Mouse (Mus musculus) c-Kit-negative CD71-positive TER-119-positive erythroid progenitor cells, embryonic 14.5 days (primary cell): ENCODE results near the gene Isoc2b.
"Not testable (repeated sequence)": the region's sequence is repeated elsewhere in the genome, so short reads cannot be mapped to it uniquely, and the experiment has no call there.

Source experiments
- DNase-seq: peaks from one replicate; pipeline ENCODE4 v3.0.0-alpha.2; 2013; ENCODE audit warnings: low read depth, low spot score

Isoc2b gene

GRCm38 (mm10) chr7:4835631-4836327, 34.3 kb downstream of the Isoc2b start:
- no peak for DNase-seq

DNA sequence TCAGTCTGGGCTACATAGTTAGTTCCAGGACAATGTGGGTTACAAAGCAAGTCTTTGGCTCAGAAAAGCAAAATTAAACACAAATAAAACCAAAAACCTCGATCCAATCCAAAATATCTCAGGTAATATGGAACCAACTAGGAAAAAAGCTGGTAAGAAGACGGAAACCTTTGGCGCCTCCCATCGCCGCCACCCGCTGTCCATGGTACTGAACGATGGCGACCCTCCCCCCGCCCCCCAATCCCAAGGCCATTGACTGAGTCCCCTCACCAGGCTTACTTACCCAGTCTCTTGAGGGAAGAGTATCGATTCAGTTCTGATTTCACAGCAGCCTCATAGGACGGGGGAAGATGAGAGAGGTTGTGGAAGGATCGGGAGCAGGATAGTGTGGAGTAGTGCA, 39.6 kb downstream of the Isoc2b start:
- DNase-seq = no peak

- DNase-seq = no peak
These were observed 44.7 kb downstream of the Isoc2b start for GRCm38 (mm10) chr7:4825365-4825764.

DNA sequence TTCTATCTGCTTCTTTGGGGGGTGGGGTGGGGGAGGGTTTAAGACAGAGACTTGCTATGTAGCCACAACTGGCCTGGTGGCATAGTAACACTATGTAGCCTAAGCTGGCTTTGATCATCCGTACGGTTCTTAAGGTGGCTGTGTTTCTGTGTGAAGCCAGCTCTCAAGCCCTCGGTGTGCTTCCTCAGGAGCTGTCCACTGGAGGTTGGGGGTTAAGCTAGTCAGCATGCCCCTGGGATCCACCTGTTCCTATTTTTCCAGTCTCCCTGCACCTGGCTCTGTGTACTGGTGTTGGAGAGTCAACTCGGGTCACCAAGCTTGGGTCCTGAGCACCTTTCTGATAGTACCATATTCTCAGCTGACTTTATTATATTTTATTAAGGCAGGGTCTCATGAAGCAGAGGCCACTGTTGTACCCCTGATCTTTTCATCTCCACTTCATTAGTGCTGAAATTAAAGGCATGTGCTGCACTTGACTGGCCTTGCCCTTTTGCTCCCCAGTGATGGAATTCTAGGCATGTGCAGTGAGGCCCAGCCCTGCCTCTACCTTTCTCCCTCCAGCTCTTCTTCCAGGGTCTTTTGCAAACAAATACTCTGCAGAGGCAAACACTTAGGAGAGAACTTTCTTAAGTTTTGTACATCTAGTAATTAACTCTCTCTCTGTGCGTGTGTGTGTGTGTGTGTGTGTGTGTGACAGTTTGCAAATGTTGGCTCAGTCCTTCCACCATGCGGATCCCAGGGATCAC, 47.7 kb downstream of the Isoc2b start:
- DNase-seq = no peak

GRCm38 (mm10) chr7:4821690-4822089, 48.4 kb downstream of the Isoc2b start:
- no peak for DNase-seq

DNA sequence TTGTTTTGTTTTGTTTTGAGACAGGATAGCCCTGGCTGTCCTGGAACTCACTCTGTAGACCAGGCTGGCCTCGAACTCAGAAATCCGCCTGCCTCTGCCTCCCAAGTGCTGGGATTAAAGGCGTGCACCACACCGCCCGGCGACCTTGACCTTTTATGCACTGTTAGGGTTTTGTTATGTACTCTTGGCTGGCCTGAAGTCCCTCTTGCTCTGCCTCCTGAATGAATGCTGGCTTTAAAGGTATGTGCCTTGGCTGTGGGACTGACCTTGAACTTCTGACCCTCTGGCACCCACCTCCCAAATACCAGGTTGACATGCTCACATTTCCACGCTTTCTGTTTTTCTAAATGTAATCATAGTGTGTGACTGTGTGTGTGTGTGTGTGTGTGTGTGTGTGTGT, 49.1 kb downstream of the Isoc2b start:
- DNase-seq = not testable (repeated sequence)

- DNase-seq = no peak
These were observed 53.5 kb downstream of the Isoc2b start for GRCm38 (mm10) chr7:4816559-4816958.

DNA sequence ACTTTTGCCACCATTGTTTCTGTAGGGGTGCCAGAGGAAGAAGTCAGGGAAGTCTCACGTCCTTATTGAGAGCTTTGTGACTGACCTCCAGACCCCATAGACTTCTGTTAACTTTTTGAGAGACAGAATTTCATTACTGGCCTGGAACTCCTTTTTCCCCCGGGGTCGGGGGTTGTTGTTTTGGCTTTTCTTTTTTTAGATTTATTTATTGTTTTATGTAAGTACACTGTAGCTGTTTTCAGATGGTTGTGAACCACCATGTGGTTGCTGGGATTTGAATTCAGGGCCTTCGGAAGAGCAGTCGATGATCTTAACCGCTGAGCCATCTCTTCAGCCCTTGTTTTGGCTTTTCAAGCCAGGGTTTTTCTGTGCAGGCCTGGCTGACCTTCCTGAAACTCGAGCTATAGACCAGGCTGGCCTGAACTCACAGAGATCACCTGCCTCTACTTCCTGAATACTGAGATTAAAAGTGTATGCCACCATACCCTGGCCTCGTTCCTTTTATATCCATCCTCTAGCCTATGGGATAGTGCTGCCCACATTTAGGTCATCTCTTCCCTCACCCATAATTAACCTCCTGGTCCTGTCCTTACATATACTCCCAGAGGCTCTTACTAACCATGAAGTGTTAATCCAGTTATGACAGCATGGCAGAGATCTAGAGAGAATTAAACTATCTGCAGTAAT, 56.8 kb downstream of the Isoc2b start:
- no peak for DNase-seq

DNA sequence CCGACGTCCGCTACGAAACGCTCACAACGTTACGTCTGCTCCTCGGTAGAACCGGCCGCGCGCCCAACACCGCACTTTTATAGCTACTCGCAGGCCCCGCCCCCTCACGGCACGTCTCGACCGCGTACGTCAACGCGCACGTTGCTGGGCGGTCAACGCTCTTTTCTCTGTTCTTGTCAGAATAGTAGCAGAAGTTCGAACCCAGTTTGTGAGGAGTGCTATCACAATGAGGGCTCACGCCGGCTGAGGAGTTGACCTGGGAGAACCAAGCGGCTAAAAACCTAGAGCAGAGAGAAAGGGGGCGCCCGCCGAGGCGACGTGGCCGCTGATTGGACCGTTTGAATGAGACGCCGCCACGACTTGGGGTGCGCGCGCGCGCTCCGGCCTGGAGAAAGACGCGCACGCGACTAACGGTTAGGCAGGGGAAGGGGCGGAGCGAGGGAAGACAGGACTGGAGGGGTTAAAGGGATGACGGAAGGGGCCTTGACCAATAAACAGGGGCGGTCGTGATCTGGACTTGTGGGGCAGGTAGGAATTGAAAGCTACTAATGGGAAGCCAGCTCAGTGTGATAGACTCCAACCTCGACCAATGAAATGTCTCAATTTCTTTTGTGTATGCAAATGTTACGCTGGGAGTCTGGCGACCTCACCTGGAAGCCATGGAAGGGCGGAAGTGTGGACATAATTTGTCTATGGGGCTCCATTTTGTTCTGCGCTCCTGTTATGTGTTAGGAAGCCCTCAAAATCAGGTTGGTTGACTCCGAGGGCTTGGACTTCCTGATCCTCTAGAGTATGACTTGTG, 57.6 kb downstream of the Isoc2b start, which contains the start of gene Ube2s:
Ube2s (minus strand) TSS at position 288 of the 802 bp plus-strand sequence.
- DNase-seq = peak; percentile 98

GRCm38 (mm10) chr7:4811842-4812302, 58.2 kb downstream of the Isoc2b start:
- DNase-seq = no peak

DNA sequence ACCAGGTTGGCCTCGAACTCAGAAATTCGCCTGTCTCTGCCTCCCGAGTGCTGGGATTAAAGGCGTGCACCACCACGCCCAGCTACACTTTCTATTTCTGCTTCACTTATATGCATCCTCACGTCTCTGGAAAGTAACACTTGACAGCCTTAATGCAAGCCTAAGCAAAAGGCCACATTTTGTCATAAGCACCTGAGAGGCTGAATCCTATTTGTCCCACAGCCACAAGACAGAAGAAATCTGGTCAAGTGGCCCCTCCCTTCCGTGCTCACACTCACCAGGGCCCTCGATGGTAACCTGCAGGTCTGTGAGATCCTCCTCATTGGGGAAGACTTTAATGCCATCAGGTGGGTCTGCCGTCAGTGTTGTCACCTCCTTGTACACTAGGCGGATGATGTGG, 58.9 kb downstream of the Isoc2b start:
- not testable (repeated sequence) for DNase-seq

DNA sequence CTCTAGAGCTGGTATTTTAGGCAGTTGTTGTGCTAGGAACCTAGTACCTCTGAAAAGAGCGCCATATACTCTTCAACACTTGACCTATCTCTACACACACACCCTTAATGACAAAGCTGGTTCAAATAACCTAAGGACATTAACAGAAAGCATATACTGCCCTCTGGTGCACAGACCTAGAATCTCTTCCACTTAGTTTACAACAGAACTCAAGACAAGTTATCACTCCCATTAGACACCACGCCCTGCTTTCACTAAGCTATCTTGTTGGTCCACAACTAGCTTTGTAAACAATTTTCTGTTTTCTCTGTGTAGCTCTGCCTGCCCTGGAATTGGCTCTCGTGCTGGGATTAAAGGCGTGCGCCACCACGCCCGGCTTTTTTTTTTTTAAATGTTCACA, 63.3 kb downstream of the Isoc2b start:
- no peak for DNase-seq

DNA sequence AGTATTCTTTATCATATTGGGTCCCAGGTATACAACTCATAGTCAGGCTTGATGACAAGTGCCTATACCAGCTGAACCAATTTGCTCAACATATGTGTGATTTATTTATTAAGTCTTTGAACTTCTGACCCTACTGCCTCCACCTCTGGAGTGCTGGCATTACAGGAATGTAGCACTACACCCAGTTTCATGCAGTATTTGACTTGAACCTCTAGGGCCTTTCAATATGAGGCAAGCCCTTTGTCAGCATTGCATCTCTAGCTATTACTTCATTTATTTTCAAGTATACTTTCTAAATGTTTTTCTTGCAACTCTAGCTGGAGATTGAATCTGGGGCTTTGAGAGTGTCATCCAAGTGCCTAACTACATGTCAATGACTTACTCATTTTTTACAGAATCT, 67.8 kb downstream of the Isoc2b start:
- DNase-seq = no peak

DNA sequence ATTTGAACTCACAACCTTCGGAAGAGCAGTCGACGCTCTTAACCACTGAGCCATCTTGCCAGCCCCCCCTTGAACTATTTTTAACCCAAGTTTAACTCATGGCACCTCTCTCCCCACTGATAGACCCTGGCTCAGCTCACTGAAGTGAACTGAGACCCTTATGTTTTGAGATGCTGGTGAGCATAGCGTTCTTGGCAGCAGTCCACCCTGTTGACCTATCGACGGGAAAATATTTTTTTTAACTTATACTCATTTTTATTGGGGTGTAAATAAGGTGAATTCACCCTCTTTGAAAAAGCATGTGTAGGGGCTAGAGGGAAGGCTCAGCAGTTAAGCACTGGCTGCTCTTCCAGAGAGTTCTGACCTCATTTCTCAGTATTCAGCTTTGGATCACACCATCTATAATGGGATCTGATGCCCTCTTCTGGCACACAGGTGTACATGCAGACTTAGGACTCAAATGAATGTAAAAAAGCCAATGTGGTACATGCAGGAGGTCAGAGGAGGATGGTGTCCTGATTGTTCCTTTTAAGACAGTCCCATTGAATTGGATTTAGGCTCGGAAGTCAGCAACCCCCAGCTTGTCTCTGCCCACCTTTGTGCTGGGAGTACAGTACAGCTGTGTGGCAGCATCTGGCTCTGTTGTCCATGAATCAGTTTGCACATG, 74.2 kb downstream of the Isoc2b start:
- DNase-seq = no peak
